Mouse (Mus musculus) bone marrow macrophage, adult 2 months (primary cell): ENCODE measurements around the gene Ficd. TPM values are rescaled to one million over a fixed set of nuclear protein-coding genes. Genes with fewer than 3 reads are reported as not detected.
"Not testable (repeated sequence)": the region's sequence is repeated elsewhere in the genome, so short reads cannot be mapped to it uniquely, and the experiment has no call there.

Experiments
- H3K27ac ChIP-seq: 2 replicates; pipeline ENCODE4 v1.5.1; 2012; ENCODE audit warnings: low read depth, low read length; ENCODE audit not compliant: insufficient read depth
- H3K4me1 ChIP-seq: 2 replicates; pipeline ENCODE4 v1.6.1; 2012; ENCODE audit warnings: low read length; ENCODE audit not compliant: control insufficient read depth, insufficient read depth
- H3K4me3 ChIP-seq: 2 replicates; pipeline ENCODE4 v1.5.1; 2012; ENCODE audit warnings: mild to moderate bottlenecking, low read length, moderate library complexity; ENCODE audit not compliant: insufficient read depth
- CTCF ChIP-seq: IDR thresholded peaks from 2 replicates; pipeline ENCODE4 v1.5.1; 2012; ENCODE audit warnings: low read depth, mild to moderate bottlenecking, low read length, moderate library complexity
- POLR2A ChIP-seq: IDR thresholded peaks from 2 replicates; pipeline ENCODE4 v1.6.1; 2012; ENCODE audit warnings: mild to moderate bottlenecking, low read depth, low read length, borderline replicate concordance
- polyA plus RNA-seq: library from polyadenylated mRNA; stranded (reverse); fragments of >200 nt; gene quantifications from 2 replicates; pipeline ENCODE4 v1.2.4, GENCODE M21; 2012; ENCODE audit not compliant: missing spikeins, insufficient read depth, insufficient read length

Gene Ficd
- polyA plus RNA-seq, 1 experiment = 3.0 TPM

- H3K4me1 ChIP-seq = peaks cover 23% of the 10 kb centered on the region
- H3K4me3 ChIP-seq = no peak overlapping the region
- TF ChIP-seq CTCF = no peak
- no peak for TF ChIP-seq POLR2A
- no peak overlapping the region for H3K27ac ChIP-seq
Observed at GRCm38 (mm10) chr5:113781875-113782274, 46.3 kb downstream of the Ficd start.

- Histone ChIP-seq H3K4me3 (no peak overlapping the region), H3K27ac (no peak overlapping the region), H3K4me1 (peaks cover 21% of the 10 kb centered on the region)
- no peak for TF ChIP-seq POLR2A
- TF ChIP-seq CTCF = no peak
Observed at GRCm38 (mm10) chr5:113782624-113783023, 47.0 kb downstream of the Ficd start.

- H3K27ac ChIP-seq = no peak overlapping the region
- peaks cover 22% of the 10 kb centered on the region for H3K4me1 ChIP-seq
- H3K4me3 ChIP-seq = no peak overlapping the region
- TF ChIP-seq CTCF (no peak), POLR2A (no peak)
Observed at GRCm38 (mm10) chr5:113783581-113784001, 48.0 kb downstream of the Ficd start.

- H3K4me1 ChIP-seq = peaks cover 22% of the 10 kb centered on the region
- peak overlapping the region; percentile 20 for H3K27ac ChIP-seq
- not testable (repeated sequence) for H3K4me3 ChIP-seq
Observed at GRCm38 (mm10) chr5:113784104-113784503, 48.5 kb downstream of the Ficd start.

GRCm38 (mm10) chr5:113786985-113787384 is 51.4 kb downstream of the Ficd start:
- Histone ChIP-seq H3K27ac (no peak overlapping the region), H3K4me1 (peaks cover 28% of the 10 kb centered on the region), H3K4me3 (no peak overlapping the region)
- TF ChIP-seq POLR2A (no peak), CTCF (no peak)

GRCm38 (mm10) chr5:113788645-113789044 is 53.0 kb downstream of the Ficd start:
- H3K4me3 ChIP-seq = no peak overlapping the region
- peaks cover 31% of the 10 kb centered on the region for H3K4me1 ChIP-seq
- TF ChIP-seq CTCF = no peak
- TF ChIP-seq POLR2A = no peak
- H3K27ac ChIP-seq = no peak overlapping the region

GRCm38 (mm10) chr5:113789075-113789788 is 53.6 kb downstream of the Ficd start:
- TF ChIP-seq POLR2A (no peak), CTCF (no peak)

More at GRCm38 (mm10) chr5:113789075-113789788, 53.6 kb downstream of the Ficd start:
- H3K4me1 ChIP-seq = peaks cover 27% of the 10 kb centered on the region
- H3K4me3 ChIP-seq = no peak overlapping the region
- H3K27ac ChIP-seq = no peak overlapping the region

Other genes starting within 250 kb of the Ficd start
- gene Wscd2, start 245.5 kb upstream of the Ficd start, polyA plus RNA-seq = not detected in 2 replicates
- gene Cmklr1, start 85.4 kb upstream of the Ficd start, polyA plus RNA-seq = 45.7 and 58.6 TPM in 2 replicates
- gene 1700069L16Rik, start 11.0 kb upstream of the Ficd start, polyA plus RNA-seq = not detected in 2 replicates
- gene Sart3, start 36.7 kb downstream of the Ficd start, polyA plus RNA-seq = 23.5 and 29.8 TPM in 2 replicates
- 106 and 109 TPM in 2 replicates for gene Iscu, start 36.9 kb downstream of the Ficd start, polyA plus RNA-seq
- 0.99 and 1.7 TPM in 2 replicates for gene Tmem119, start 64.7 kb downstream of the Ficd start, polyA plus RNA-seq
- gene Selplg, start 96.8 kb downstream of the Ficd start, polyA plus RNA-seq = 318 and 365 TPM in 2 replicates
- gene Coro1c, start 173.0 kb downstream of the Ficd start, polyA plus RNA-seq = 156 and 194 TPM in 2 replicates